Mouse (Mus musculus): Measurements from ENCODE around the gene Kcnv2. TPM values are rescaled to one million over a fixed set of nuclear protein-coding genes. Genes with fewer than 3 reads are reported as not detected.

Kcnv2 gene
- total and polyA plus RNA-seq, 2 experiments from 2014 or later = 0.06 to 0.55 TPM

- no peak overlapping the region for H3K4me2 ChIP-seq (ENCODE audit: low read depth, low read length, poor library complexity, severe bottlenecking)
- no peak overlapping the region for H3K4me3 ChIP-seq (ENCODE audit: low read depth, low read length)
- 80% methylated on average over 6 of the region's 6 CpGs for WGBS
- H3K36me3 ChIP-seq (ENCODE audit: insufficient read depth, low read length) = no peaks in the 10 kb centered on the region
- H3K9ac ChIP-seq (replicated peaks; ENCODE audit: low read length, poor library complexity, severe bottlenecking) = no peak overlapping the region
- H3K27ac ChIP-seq (ENCODE audit: low read depth, low read length) = no peak overlapping the region
- no peaks in the 10 kb centered on the region for H3K27me3 ChIP-seq (ENCODE audit: insufficient read depth, low read length)
- DNase-seq (ENCODE audit: low spot score) = no peak
- no peak for TF ChIP-seq CTCF (IDR thresholded peaks at IDR 0.05)
- no peaks in the 10 kb centered on the region for H3K9me3 ChIP-seq (ENCODE audit: low read length)
- no peaks in the 10 kb centered on the region for H3K4me1 ChIP-seq (ENCODE audit: insufficient read depth, low read length)
- ATAC-seq (ENCODE audit: low FRiP score) = no peak
Observed at GRCm38 (mm10) chr19:27325558-27325957, 3.2 kb downstream of the Kcnv2 start.

GRCm38 (mm10) chr19:27327569-27327968 lies 5.2 kb downstream of the Kcnv2 start:
- Histone ChIP-seq H3K36me3 (ENCODE audit: insufficient read depth, low read length) (no peaks in the 10 kb centered on the region), H3K4me3 (ENCODE audit: low read depth, low read length) (no peak overlapping the region), H3K9me3 (ENCODE audit: low read length) (no peaks in the 10 kb centered on the region), H3K27me3 (ENCODE audit: insufficient read depth, low read length) (no peaks in the 10 kb centered on the region), H3K9ac (replicated peaks; ENCODE audit: low read length, poor library complexity, severe bottlenecking) (no peak overlapping the region), H3K27ac (ENCODE audit: low read depth, low read length) (no peak overlapping the region), H3K4me1 (ENCODE audit: insufficient read depth, low read length) (no peaks in the 10 kb centered on the region), H3K4me2 (ENCODE audit: low read depth, low read length, poor library complexity, severe bottlenecking) (no peak overlapping the region)
- WGBS = 92% methylated on average over 6 of the region's 6 CpGs
- DNase-seq (ENCODE audit: low spot score) (no peak), ATAC-seq (ENCODE audit: low FRiP score) (no peak)
- no peak for TF ChIP-seq CTCF (IDR thresholded peaks at IDR 0.05)

GRCm38 (mm10) chr19:27328166-27328565 lies 5.8 kb downstream of the Kcnv2 start:
- no peaks in the 10 kb centered on the region for H3K9me3 ChIP-seq (ENCODE audit: low read length)
- WGBS = 71% methylated on average over 3 of the region's 3 CpGs
- no peak overlapping the region for H3K4me3 ChIP-seq (ENCODE audit: low read depth, low read length)
- no peaks in the 10 kb centered on the region for H3K36me3 ChIP-seq (ENCODE audit: insufficient read depth, low read length)
- H3K27ac ChIP-seq (ENCODE audit: low read depth, low read length) = no peak overlapping the region
- no peaks in the 10 kb centered on the region for H3K4me1 ChIP-seq (ENCODE audit: insufficient read depth, low read length)
- no peak for TF ChIP-seq CTCF (IDR thresholded peaks at IDR 0.05)
- ATAC-seq (ENCODE audit: low FRiP score) (no peak), DNase-seq (ENCODE audit: low spot score) (no peak)
- H3K9ac ChIP-seq (replicated peaks; ENCODE audit: low read length, poor library complexity, severe bottlenecking) = no peak overlapping the region
- no peaks in the 10 kb centered on the region for H3K27me3 ChIP-seq (ENCODE audit: insufficient read depth, low read length)
- no peak overlapping the region for H3K4me2 ChIP-seq (ENCODE audit: low read depth, low read length, poor library complexity, severe bottlenecking)

- no peaks in the 10 kb centered on the region for H3K4me1 ChIP-seq (ENCODE audit: insufficient read depth, low read length)
- no peak for TF ChIP-seq CTCF (IDR thresholded peaks at IDR 0.05)
- WGBS = 91% methylated on average over 4 of the region's 4 CpGs
- no peak for DNase-seq (ENCODE audit: low spot score)
- H3K4me2 ChIP-seq (ENCODE audit: low read depth, low read length, poor library complexity, severe bottlenecking) = no peak overlapping the region
- H3K27me3 ChIP-seq (ENCODE audit: insufficient read depth, low read length) = no peaks in the 10 kb centered on the region
- no peak overlapping the region for H3K4me3 ChIP-seq (ENCODE audit: low read depth, low read length)
- H3K9ac ChIP-seq (replicated peaks; ENCODE audit: low read length, poor library complexity, severe bottlenecking) = no peak overlapping the region
- H3K9me3 ChIP-seq (ENCODE audit: low read length) = no peaks in the 10 kb centered on the region
- no peak for ATAC-seq (ENCODE audit: low FRiP score)
- no peak overlapping the region for H3K27ac ChIP-seq (ENCODE audit: low read depth, low read length)
- H3K36me3 ChIP-seq (ENCODE audit: insufficient read depth, low read length) = no peaks in the 10 kb centered on the region
Observed at GRCm38 (mm10) chr19:27328644-27329043, 6.3 kb downstream of the Kcnv2 start.

GRCm38 (mm10) chr19:27332207-27332794 lies 9.9 kb downstream of the Kcnv2 start:
- Histone ChIP-seq H3K4me3 (ENCODE audit: low read depth, low read length) (no peak overlapping the region), H3K36me3 (ENCODE audit: insufficient read depth, low read length) (no peaks in the 10 kb centered on the region), H3K9ac (replicated peaks; ENCODE audit: low read length, poor library complexity, severe bottlenecking) (no peak overlapping the region), H3K9me3 (ENCODE audit: low read length) (no peaks in the 10 kb centered on the region), H3K27ac (ENCODE audit: low read depth, low read length) (no peak overlapping the region), H3K4me1 (ENCODE audit: insufficient read depth, low read length) (no peaks in the 10 kb centered on the region), H3K27me3 (ENCODE audit: insufficient read depth, low read length) (no peaks in the 10 kb centered on the region), H3K4me2 (ENCODE audit: low read depth, low read length, poor library complexity, severe bottlenecking) (no peak overlapping the region)
- ATAC-seq (ENCODE audit: low FRiP score) (no peak), DNase-seq (ENCODE audit: low spot score) (peak; percentile 19)
- 48% methylated on average over 6 of the region's 6 CpGs for WGBS
- peak; percentile 42 for TF ChIP-seq CTCF (IDR thresholded peaks at IDR 0.05)

GRCm38 (mm10) chr19:27336126-27336917 lies 13.9 kb downstream of the Kcnv2 start:
- Histone ChIP-seq H3K9ac (replicated peaks; ENCODE audit: low read length, poor library complexity, severe bottlenecking) (no peak overlapping the region), H3K9me3 (ENCODE audit: low read length) (no peaks in the 10 kb centered on the region), H3K27me3 (ENCODE audit: insufficient read depth, low read length) (no peaks in the 10 kb centered on the region), H3K4me2 (ENCODE audit: low read depth, low read length, poor library complexity, severe bottlenecking) (no peak overlapping the region), H3K36me3 (ENCODE audit: insufficient read depth, low read length) (no peaks in the 10 kb centered on the region), H3K4me3 (ENCODE audit: low read depth, low read length) (no peak overlapping the region), H3K27ac (ENCODE audit: low read depth, low read length) (no peak overlapping the region), H3K4me1 (ENCODE audit: insufficient read depth, low read length) (no peaks in the 10 kb centered on the region)
- no peak for ATAC-seq (ENCODE audit: low FRiP score)
- no peak for TF ChIP-seq CTCF (IDR thresholded peaks at IDR 0.05)
- no peak for DNase-seq (ENCODE audit: low spot score)
- 68% methylated on average over 4 of the region's 4 CpGs for WGBS
